Mouse (Mus musculus) NIH3T3 (cell line): Measurements from ENCODE around the gene Gm13030.
"Not testable (repeated sequence)": the region's sequence is repeated elsewhere in the genome, so short reads cannot be mapped to it uniquely, and the experiment has no call there.

Experiments used
- DNase-seq: peaks from one replicate; pipeline ENCODE4 v3.0.0-alpha.2; 2012; ENCODE audit warnings: low read depth

Gm13030 gene

GRCm38 (mm10) chr4:138865991-138866390, 7.8 kb downstream of the Gm13030 start:
- DNase-seq, result no peak

- no peak for DNase-seq
These were observed 8.7 kb downstream of the Gm13030 start for GRCm38 (mm10) chr4:138865092-138865491.

DNA sequence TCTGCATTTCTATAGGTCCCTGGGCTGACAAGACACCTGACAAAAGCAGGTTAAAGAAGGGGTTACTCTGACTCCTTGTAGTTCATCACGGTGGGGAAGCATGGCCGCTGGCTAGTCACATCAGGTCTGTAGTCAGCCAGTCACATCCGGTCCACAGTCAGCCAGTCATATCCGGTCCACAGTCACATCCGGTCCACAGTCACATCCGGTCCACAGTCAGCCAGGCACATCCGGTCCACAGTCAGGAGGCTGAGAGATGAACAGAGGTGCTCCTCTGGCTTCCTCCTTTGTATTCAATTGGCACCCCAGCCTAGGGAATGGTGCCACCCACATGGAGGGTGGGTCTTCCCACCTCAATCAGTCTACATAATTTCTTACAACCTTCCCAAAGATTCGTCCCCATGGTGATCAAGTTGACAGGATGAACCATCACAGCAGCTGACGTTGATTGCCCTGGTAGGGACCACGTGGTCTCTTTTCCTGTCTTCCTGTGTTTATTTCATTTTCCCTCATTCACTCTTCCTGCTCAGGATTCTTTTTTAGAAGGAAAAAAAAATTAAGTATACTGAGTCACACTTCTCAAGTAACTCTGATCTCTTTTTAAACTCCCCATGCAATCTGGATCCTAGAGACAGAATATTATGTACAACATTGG, 10.3 kb downstream of the Gm13030 start, which contains the start of gene Pla2g5:
Gene Pla2g5 (minus strand): TSS at position 139 of the 655 bp plus-strand sequence.
- no peak for DNase-seq

GRCm38 (mm10) chr4:138859728-138860127, 14.0 kb downstream of the Gm13030 start:
- DNase-seq, result peak; percentile 20

GRCm38 (mm10) chr4:138859245-138859644, 14.5 kb downstream of the Gm13030 start:
- no peak for DNase-seq

GRCm38 (mm10) chr4:138858446-138858845, 15.3 kb downstream of the Gm13030 start:
- no peak for DNase-seq

GRCm38 (mm10) chr4:138857576-138857975, 16.2 kb downstream of the Gm13030 start:
- DNase-seq, result no peak

GRCm38 (mm10) chr4:138856491-138856890, 17.3 kb downstream of the Gm13030 start:
- DNase-seq, result peak; percentile 79

GRCm38 (mm10) chr4:138855092-138855632, 18.6 kb downstream of the Gm13030 start:
- no peak for DNase-seq

DNA sequence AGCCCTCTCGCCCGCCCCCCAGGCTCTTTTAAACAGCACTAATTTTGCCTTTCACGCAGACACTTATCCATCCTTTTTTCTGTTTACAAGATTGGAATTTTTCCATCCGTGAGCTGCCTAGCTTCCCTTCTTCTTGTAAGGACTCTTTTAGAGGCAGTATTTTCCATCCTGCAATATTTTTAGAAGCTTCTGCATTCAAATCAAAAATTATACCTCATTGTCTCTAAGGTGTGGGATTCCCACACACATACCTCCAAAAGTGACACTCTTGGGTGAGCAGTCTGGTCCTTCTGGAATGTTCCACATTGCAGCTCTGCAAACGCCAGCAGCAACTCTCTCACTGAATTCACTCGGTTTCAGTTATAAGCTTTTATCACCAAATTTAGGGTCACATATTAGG, 20.8 kb downstream of the Gm13030 start:
- DNase-seq, result no peak

DNA sequence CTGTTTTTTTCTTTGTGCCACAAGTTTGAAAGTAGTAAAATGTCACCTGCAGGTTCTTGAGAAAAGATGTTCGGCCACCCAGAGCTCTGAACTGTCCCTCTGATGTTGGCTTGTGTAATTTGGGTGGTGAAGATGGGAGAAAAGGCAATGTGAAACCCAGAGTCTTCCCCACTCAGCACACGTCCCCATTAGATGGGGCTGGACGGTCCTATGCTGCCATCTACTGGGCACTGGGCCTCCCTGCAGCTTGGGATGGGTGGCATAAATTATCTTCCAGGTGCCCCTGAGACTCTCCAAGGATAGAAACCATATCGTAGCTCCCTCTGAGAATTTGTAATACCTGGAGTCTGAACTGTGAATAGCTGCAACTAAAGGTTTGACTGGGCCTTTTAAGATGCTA, 22.3 kb downstream of the Gm13030 start:
- peak; percentile 76 for DNase-seq

GRCm38 (mm10) chr4:138841386-138841785, 32.4 kb downstream of the Gm13030 start:
- DNase-seq, result no peak

GRCm38 (mm10) chr4:138840726-138841125, 33.0 kb downstream of the Gm13030 start:
- DNase-seq, result no peak

- no peak for DNase-seq
These were observed 34.0 kb downstream of the Gm13030 start for GRCm38 (mm10) chr4:138839806-138840205.

- no peak for DNase-seq
These were observed 46.6 kb downstream of the Gm13030 start for GRCm38 (mm10) chr4:138827147-138827546.

DNA sequence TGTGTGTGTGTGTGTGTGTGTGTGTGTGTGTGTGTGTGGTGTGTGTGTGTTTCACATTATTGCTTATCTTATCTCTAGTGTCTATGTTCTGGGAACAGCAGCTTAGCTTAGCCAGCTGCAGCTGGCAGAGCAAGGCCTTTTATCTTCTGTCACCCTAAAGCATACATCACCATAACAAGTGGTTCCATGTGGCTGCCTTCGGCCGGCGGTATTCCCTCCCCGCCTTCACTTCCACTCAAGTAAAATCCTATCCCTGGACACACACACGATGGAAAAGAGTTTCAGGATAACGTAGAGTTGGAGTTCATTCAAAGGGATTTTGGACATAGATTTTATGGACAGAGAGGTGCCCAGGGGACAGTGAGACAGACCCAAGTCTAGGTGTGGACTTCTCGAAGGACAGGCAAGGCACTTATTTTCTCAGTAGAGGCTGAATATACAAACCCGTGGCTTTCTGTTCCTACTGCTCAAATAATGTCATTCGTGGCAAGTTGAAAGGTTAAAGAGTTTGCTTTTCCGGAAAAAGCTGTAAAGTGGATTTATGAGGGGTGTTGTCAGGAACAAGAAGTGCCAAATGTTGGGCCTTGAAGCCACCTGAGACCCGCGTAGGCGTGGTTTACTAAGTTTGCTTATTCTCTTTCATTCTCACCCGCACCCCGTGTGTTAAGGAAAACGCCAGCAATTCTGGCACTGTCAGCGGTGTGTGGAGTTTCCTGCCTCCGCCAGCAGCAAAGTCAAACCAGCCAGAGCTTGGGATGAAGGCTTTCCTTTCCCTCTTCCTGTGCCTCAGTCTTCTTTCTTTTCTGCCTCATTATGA, 47.8 kb downstream of the Gm13030 start:
- no peak for DNase-seq

- DNase-seq, result peak; percentile 6
These were observed 49.1 kb downstream of the Gm13030 start for GRCm38 (mm10) chr4:138824660-138825059.

DNA sequence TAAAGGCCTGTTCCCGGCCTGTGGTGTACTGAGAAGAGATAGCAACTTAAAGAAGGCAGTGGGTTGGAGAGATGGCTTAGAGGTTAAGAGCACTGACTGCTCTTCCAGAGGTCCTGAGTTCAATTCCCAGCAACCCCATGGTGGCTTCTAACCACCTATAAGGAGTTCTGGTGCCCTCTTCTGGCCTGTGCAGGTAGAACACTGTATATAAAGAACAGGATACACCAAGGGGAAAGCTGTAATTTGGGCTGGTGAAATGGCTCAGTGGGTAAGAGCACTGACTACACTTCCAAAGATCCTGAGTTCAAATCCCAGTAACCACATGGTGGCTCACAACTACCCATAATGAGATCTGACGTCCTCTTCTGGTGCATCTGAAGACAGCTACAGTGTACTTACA, 49.6 kb downstream of the Gm13030 start:
- DNase-seq, result not testable (repeated sequence)

GRCm38 (mm10) chr4:138821036-138821435, 52.7 kb downstream of the Gm13030 start:
- DNase-seq, result no peak
